Mouse (Mus musculus) thymus, adult 2 months (tissue): Measurements from ENCODE around the gene Tshz2.

ENCODE experiments used
- CTCF ChIP-seq: fragments of 200-500 bp; IDR thresholded peaks from 2 replicates; pipeline ENCODE4 v1.5.1; 2012; ENCODE audit warnings: mild to moderate bottlenecking, control low read depth, low read length, moderate library complexity, borderline replicate concordance; ENCODE audit not compliant: control insufficient read depth, poor library complexity, insufficient read depth; ENCODE audit errors: extremely low read depth
- POLR2A ChIP-seq: fragments of 200-500 bp; IDR thresholded peaks from 2 replicates; pipeline ENCODE4 v1.6.1; 2012; ENCODE audit warnings: mild to moderate bottlenecking, low read length, control low read depth, moderate library complexity; ENCODE audit not compliant: control insufficient read depth, poor library complexity, insufficient read depth; ENCODE audit errors: extremely low read depth

DNA sequence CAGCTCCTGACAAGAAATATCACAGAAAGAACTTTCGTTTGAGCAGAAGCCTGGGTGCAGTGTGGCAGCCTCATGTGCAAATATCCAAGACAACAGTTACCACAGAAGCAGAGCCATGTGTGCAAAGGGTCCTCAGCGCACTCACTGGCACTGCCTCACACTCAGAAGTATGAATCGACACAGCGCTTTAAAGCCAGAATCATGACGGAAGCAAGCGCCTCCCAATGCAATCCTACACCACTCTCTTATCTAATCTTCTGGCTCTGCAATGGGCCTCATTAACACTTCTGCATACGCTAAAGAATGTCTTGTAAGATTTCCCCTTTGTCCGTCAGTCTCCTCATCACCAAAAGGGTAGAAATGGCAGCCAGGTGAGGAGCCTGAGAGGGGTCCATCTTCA lies 133.4 kb downstream of the Tshz2 start:
- TF ChIP-seq POLR2A (no peak), CTCF (no peak)
